Mouse (Mus musculus) forebrain, embryonic 14.5 days (tissue): Measurements from ENCODE around the gene Gmeb2. TPM values are rescaled to one million over a fixed set of nuclear protein-coding genes. Genes with fewer than 3 reads are reported as not detected.

ENCODE experiments used
- ATAC-seq: fragments of 200-750 bp; cut with Nextera tagmentation; 2 replicates; pipeline ENCODE4 v1.8.0; 2017; ENCODE audit warnings: mild to moderate bottlenecking, moderate library complexity
- DNase-seq: peaks from one replicate; pipeline ENCODE4 v3.0.0-alpha.2; 2015; ENCODE audit warnings: low spot score
- H3K27ac ChIP-seq: fragments of 300-500 bp; sonication (generic); 2 replicates; pipeline ENCODE4 v1.5.1; 2014; ENCODE audit warnings: low read depth, mild to moderate bottlenecking, control low read depth, low read length, moderate library complexity
- H3K27me3 ChIP-seq: fragments of 300-500 bp; sonication (generic); replicated peaks from 2 replicates; pipeline ENCODE4 v1.6.1; 2014; ENCODE audit warnings: low read length, control low read depth, mixed read lengths; ENCODE audit not compliant: control insufficient read depth, insufficient read depth
- H3K36me3 ChIP-seq: fragments of 300-500 bp; sonication (generic); 2 replicates; pipeline ENCODE4 v1.6.1; 2014; ENCODE audit warnings: low read length, control low read depth; ENCODE audit not compliant: control insufficient read depth, insufficient read depth
- H3K4me1 ChIP-seq: fragments of 300-500 bp; sonication (generic); 2 replicates; pipeline ENCODE4 v1.6.1; 2014; ENCODE audit warnings: antibody characterized with exemption, low read length, control low read depth; ENCODE audit not compliant: control insufficient read depth, insufficient read depth
- H3K4me2 ChIP-seq: fragments of 300-500 bp; sonication (generic); 2 replicates; pipeline ENCODE4 v1.6.1; 2014; ENCODE audit warnings: mild to moderate bottlenecking, control low read depth, low read length
- H3K4me3 ChIP-seq: fragments of 300-500 bp; sonication (generic); 2 replicates; pipeline ENCODE4 v1.5.1; 2014; ENCODE audit warnings: low read depth, low read length, control low read depth
- H3K9ac ChIP-seq: fragments of 300-500 bp; sonication (generic); 2 replicates; pipeline ENCODE4 v1.6.1; 2014; ENCODE audit warnings: mild to moderate bottlenecking, low read length, control low read depth, moderate library complexity
- H3K9me3 ChIP-seq: fragments of 300-500 bp; sonication (generic); replicated peaks from 2 replicates; pipeline ENCODE4 v1.6.1; 2016; ENCODE audit warnings: low read length, control low read depth, mixed read lengths; ENCODE audit not compliant: control insufficient read depth
- WGBS: fragments of 180-500 bp; shearing (Covaris S2); extraction: QIAGEN DNeasy Blood & Tissue Kit; methylation state at CpG from one replicate; pipeline ENCODE4 v1.1.7; 2014; 5-methylcytosine and 5-hydroxymethylcytosine counted together
- polyA plus RNA-seq: library from polyadenylated mRNA; unstranded; fragments of >200 nt; fragmentation: Nextera tagmentation; extraction: Ambion mirVana; gene quantifications from 2 replicates; pipeline ENCODE4 v1.2.1, GENCODE M21; 2014

Gmeb2 gene
- polyA plus RNA-seq, 1 experiment from 2014 or later = 19.2 TPM

DNA sequence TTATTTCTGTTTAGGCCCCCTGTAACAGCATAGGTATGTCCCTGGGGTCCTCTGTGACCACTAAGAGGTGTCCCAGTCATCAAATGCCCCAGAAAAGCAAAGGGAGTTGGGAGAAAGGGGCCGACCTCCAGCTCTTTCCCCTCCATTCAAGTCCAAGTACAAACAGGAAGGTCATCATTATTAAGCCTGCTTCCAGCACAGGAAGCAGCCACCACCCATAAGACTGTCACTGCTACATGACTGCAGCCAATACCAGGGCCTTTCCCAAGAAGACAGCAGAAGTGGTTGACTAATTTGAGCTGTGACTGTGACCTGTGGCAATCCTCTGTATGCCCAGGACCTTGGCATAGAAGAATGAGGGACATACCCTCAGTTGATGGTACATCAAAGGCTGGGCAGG lies 59.5 kb downstream of the Gmeb2 start:
- ATAC-seq = no peak

GRCm38 (mm10) chr2:181227122-181227521 lies 60.7 kb downstream of the Gmeb2 start:
- ATAC-seq (no peak), DNase-seq (no peak)
- H3K9ac ChIP-seq = no peak overlapping the region
- no peak overlapping the region for H3K4me3 ChIP-seq
- no peaks in the 10 kb centered on the region for H3K27me3 ChIP-seq
- H3K36me3 ChIP-seq = no peaks in the 10 kb centered on the region
- H3K9me3 ChIP-seq = no peaks in the 10 kb centered on the region
- no peak overlapping the region for H3K27ac ChIP-seq
- H3K4me1 ChIP-seq = no peaks in the 10 kb centered on the region
- WGBS = 89% methylated on average over 3 of the region's 3 CpGs
- no peak overlapping the region for H3K4me2 ChIP-seq

More for the DNA sequence above, 59.5 kb downstream of the Gmeb2 start:
- Histone ChIP-seq H3K27ac (no peak overlapping the region), H3K9me3 (no peaks in the 10 kb centered on the region), H3K27me3 (no peaks in the 10 kb centered on the region), H3K36me3 (no peaks in the 10 kb centered on the region), H3K4me3 (no peak overlapping the region), H3K4me2 (no peak overlapping the region), H3K9ac (no peak overlapping the region), H3K4me1 (no peaks in the 10 kb centered on the region)
- no peak for DNase-seq
- 82% methylated on average over 1 of the region's 1 CpGs for WGBS

- H3K9ac ChIP-seq = no peak overlapping the region
- no peaks in the 10 kb centered on the region for H3K36me3 ChIP-seq
- DNase-seq (no peak), ATAC-seq (no peak)
- 93% methylated on average over 2 of the region's 2 CpGs for WGBS
- H3K4me3 ChIP-seq = no peak overlapping the region
- H3K27me3 ChIP-seq = no peaks in the 10 kb centered on the region
- H3K9me3 ChIP-seq = no peaks in the 10 kb centered on the region
- H3K27ac ChIP-seq = no peak overlapping the region
- H3K4me2 ChIP-seq = no peak overlapping the region
- H3K4me1 ChIP-seq = peaks cover 3% of the 10 kb centered on the region; the same call in 1 of the 2 replicates
These were observed 62.8 kb downstream of the Gmeb2 start for GRCm38 (mm10) chr2:181224994-181225393.

- H3K9ac ChIP-seq = peak overlapping the region; percentile 25; the same call in 1 of the 2 replicates
- no peak for DNase-seq
- H3K4me1 ChIP-seq = peaks cover 9% of the 10 kb centered on the region; the same call in 1 of the 2 replicates
- H3K4me3 ChIP-seq = peak overlapping the region; percentile 22; the same call in 1 of the 2 replicates
- H3K4me2 ChIP-seq = peak overlapping the region; percentile 54
- 19% methylated on average over 2 of the region's 2 CpGs for WGBS
- no peak for ATAC-seq
- no peaks in the 10 kb centered on the region for H3K27me3 ChIP-seq
- H3K9me3 ChIP-seq = no peaks in the 10 kb centered on the region
- H3K27ac ChIP-seq = no peak overlapping the region
- no peaks in the 10 kb centered on the region for H3K36me3 ChIP-seq
These were observed 67.5 kb downstream of the Gmeb2 start for GRCm38 (mm10) chr2:181220361-181220760.

- peak; percentile 80 for ATAC-seq
- WGBS = 8% methylated on average over 24 of the region's 25 CpGs
- H3K9ac ChIP-seq = peak within 1 kb of the TSS; percentile 25
These were observed 68.2 kb downstream of the Gmeb2 start, which contains the start of gene Fndc11 for GRCm38 (mm10) chr2:181219538-181220216. TSS of gene Fndc11 (plus strand) at chr2:181220013.

DNA sequence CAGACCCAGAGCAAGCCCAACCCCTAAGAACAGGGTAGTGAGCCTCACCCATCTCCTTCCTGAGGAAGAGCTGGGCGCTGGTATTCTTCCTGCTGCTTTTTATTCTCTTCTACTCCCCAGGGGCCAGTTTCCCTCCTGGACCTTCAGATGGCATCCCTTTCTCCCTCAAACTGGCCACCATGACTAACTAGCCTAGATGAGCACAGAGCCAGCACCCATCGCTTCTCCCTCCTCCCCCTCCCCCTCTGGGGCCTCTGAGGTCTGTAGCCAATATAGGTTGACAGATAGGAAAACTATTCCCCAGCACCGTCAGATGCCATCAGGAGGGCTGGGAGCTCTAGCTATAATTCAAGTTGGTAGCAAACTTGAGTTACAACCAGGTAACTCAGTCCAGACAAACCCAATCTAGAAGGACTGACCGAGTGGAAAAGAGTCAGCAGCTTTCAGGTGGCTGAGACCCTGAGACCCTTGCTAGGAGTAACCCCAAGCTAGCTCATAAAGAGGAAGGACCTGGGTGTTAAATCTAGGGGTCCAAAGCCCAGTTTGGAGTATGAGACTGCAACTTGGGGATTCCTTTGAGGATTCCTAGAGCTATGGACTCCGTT lies 68.9 kb downstream of the Gmeb2 start:
- Histone ChIP-seq H3K27me3 (peaks cover under 1% of the 10 kb centered on the region; the same call in 1 of the 2 replicates), H3K9ac (no peak overlapping the region; the same call in 1 of the 2 replicates), H3K27ac (no peak overlapping the region), H3K9me3 (no peaks in the 10 kb centered on the region), H3K4me1 (peaks cover 9% of the 10 kb centered on the region; the same call in 1 of the 2 replicates), H3K4me3 (no peak overlapping the region), H3K4me2 (no peak overlapping the region), H3K36me3 (no peaks in the 10 kb centered on the region)
- DNase-seq (no peak), ATAC-seq (no peak)
- WGBS = 64% methylated on average over 5 of the region's 5 CpGs

More at GRCm38 (mm10) chr2:181219538-181220216, 68.2 kb downstream of the Gmeb2 start, which contains the start of gene Fndc11:
- Histone ChIP-seq H3K27me3 (no peaks in the 10 kb centered on the region), H3K9me3 (no peaks in the 10 kb centered on the region), H3K27ac (no peak within 1 kb of the TSS; the same call in 1 of the 2 replicates), H3K36me3 (no peaks in the 10 kb centered on the region), H3K4me2 (peak within 1 kb of the TSS; percentile 54), H3K4me3 (peak within 1 kb of the TSS; percentile 22), H3K4me1 (peaks cover 9% of the 10 kb centered on the region; the same call in 1 of the 2 replicates)
- DNase-seq = peak; percentile 71

DNA sequence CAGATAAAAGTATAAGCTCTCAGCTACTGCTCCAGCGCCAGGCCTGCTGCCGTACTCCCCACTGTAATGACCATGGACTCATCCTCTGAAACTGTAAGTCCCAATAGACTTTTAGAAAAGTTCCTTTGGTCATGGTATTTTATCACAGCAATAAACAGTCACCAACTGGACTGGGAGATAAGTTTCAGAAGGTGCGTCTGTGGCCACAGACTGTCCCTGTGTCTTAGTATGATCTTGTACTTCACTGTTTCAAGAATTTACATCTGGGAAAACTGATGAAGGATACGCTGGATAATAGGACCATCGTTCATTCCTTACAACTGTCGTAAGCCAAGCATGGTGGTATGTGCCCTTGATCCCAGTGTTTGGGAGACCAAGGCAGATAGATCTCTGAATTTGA lies 71.8 kb downstream of the Gmeb2 start:
- H3K4me1 ChIP-seq = peaks cover 11% of the 10 kb centered on the region; the same call in 1 of the 2 replicates
- DNase-seq (no peak), ATAC-seq (no peak)
- no peaks in the 10 kb centered on the region for H3K36me3 ChIP-seq
- no peak overlapping the region for H3K27ac ChIP-seq
- no peak overlapping the region for H3K9ac ChIP-seq
- WGBS = 92% methylated on average over 6 of the region's 6 CpGs
- H3K4me3 ChIP-seq = no peak overlapping the region
- no peaks in the 10 kb centered on the region for H3K9me3 ChIP-seq
- peaks cover 26% of the 10 kb centered on the region for H3K27me3 ChIP-seq
- no peak overlapping the region for H3K4me2 ChIP-seq

- peak within 1 kb of the TSS; percentile 39 for H3K4me2 ChIP-seq
- peak within 1 kb of the TSS; percentile 32; the same call in 1 of the 2 replicates for H3K9ac ChIP-seq
- peak within 1 kb of the TSS; percentile 16 for H3K4me3 ChIP-seq
- 0 out of 2 replicates have a peak, but pooled peaks cover 3% of the 10 kb centered on the region for H3K4me1 ChIP-seq
- no peaks in the 10 kb centered on the region for H3K36me3 ChIP-seq
- no peak within 1 kb of the TSS for H3K27ac ChIP-seq
- under 1% methylated on average over 17 of the region's 17 CpGs for WGBS
- no peak for DNase-seq
- H3K27me3 ChIP-seq = peaks cover 26% of the 10 kb centered on the region
- no peaks in the 10 kb centered on the region for H3K9me3 ChIP-seq
- ATAC-seq = no peak
These were observed 74.8 kb downstream of the Gmeb2 start, which contains the start of gene Srms for GRCm38 (mm10) chr2:181213021-181213445. TSS of gene Srms (minus strand) at chr2:181213185.
